Mouse (Mus musculus) midbrain, embryonic 16.5 days (tissue): ENCODE data around the gene Apmap. TPM values are rescaled to one million over a fixed set of nuclear protein-coding genes. Genes with fewer than 3 reads are reported as not detected.

ENCODE experiments used
- ATAC-seq: fragments of 200-750 bp; cut with Nextera tagmentation; 2 replicates; pipeline ENCODE4 v1.8.0; 2017; ENCODE audit warnings: moderate TSS enrichment
- H3K27ac ChIP-seq: fragments of 300-500 bp; sonication (generic); 2 replicates; pipeline ENCODE4 v1.5.1; 2014; ENCODE audit warnings: mild to moderate bottlenecking, low read length, mixed read lengths
- H3K27me3 ChIP-seq: fragments of 300-500 bp; sonication (generic); 2 replicates; pipeline ENCODE4 v1.6.1; 2014; ENCODE audit warnings: low read depth, low read length, mixed read lengths; ENCODE audit not compliant: control insufficient read depth, insufficient read depth
- H3K36me3 ChIP-seq: fragments of 300-500 bp; sonication (generic); 2 replicates; pipeline ENCODE4 v1.6.1; 2014; ENCODE audit warnings: mild to moderate bottlenecking, low read length, moderate library complexity, mixed read lengths; ENCODE audit not compliant: control insufficient read depth, insufficient read depth
- H3K4me1 ChIP-seq: fragments of 300-500 bp; sonication (generic); 2 replicates; pipeline ENCODE4 v1.6.1; 2014; ENCODE audit warnings: mild to moderate bottlenecking, low read length, mixed read lengths; ENCODE audit not compliant: control insufficient read depth, insufficient read depth
- H3K4me2 ChIP-seq: fragments of 300-500 bp; sonication (generic); 2 replicates; pipeline ENCODE4 v1.6.1; 2014; ENCODE audit warnings: mild to moderate bottlenecking, low read length, mixed read lengths
- H3K4me3 ChIP-seq: fragments of 300-500 bp; sonication (generic); 2 replicates; pipeline ENCODE4 v1.5.1; 2014; ENCODE audit warnings: low read depth, mild to moderate bottlenecking, low read length, moderate library complexity, mixed read lengths
- H3K9ac ChIP-seq: fragments of 300-500 bp; sonication (generic); 2 replicates; pipeline ENCODE4 v1.6.1; 2014; ENCODE audit warnings: low read depth, low read length, mixed read lengths
- H3K9me3 ChIP-seq: fragments of 300-500 bp; sonication (generic); replicated peaks from 2 replicates; pipeline ENCODE4 v1.6.1; 2014; ENCODE audit warnings: mild to moderate bottlenecking, low read length, mixed read lengths; ENCODE audit not compliant: control insufficient read depth, poor library complexity, severe bottlenecking
- WGBS: fragments of 180-500 bp; shearing (Covaris S2); extraction: QIAGEN DNeasy Blood & Tissue Kit; methylation state at CpG from one replicate; pipeline ENCODE4 v1.1.7; 2014; 5-methylcytosine and 5-hydroxymethylcytosine counted together
- polyA plus RNA-seq: library from polyadenylated mRNA; unstranded; fragments of >200 nt; fragmentation: Nextera tagmentation; extraction: Ambion mirVana; gene quantifications from 2 replicates; pipeline ENCODE4 v1.2.1, GENCODE M21; 2015

Apmap gene
- polyA plus RNA-seq, 1 experiment from 2014 or later = 38.3 TPM

DNA sequence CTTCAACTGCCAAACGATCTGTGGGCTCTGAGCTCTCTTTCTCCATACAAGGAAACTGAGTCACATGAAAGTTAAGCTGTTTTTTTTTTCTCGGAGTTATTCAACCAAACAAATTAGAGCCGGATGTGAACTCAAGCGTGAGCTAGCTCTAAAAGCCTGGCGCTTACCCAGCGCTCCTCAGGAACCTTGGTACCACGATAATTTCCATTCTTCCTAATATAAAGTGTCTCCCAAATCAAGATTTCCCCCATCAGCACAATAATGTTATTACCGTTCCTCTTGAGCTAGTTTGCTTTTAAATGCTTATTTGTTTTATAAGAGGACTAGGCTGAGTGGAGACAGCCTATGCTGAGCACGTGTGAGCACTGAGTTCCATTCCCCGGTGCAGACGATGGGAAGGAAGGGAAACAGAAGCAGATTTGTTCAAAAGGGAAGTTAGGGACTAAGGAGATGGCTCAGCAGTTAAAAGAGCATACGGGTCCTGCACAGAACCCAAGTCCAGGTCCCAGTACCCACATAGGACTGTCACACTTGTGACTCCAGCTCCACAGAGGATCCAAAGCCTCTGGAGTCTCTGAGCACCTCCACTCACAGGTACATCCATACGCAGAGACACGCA is 39.4 kb upstream of the Apmap start:
- Histone ChIP-seq H3K27ac (no peak overlapping the region; the same call in 1 of the 2 replicates), H3K9ac (no peak overlapping the region), H3K4me2 (no peak overlapping the region), H3K4me1 (peaks cover 11% of the 10 kb centered on the region; the same call in 1 of the 2 replicates), H3K36me3 (no peaks in the 10 kb centered on the region), H3K4me3 (no peak overlapping the region), H3K9me3 (no peaks in the 10 kb centered on the region), H3K27me3 (no peaks in the 10 kb centered on the region)
- WGBS = 67% methylated on average over 14 of the region's 14 CpGs
- ATAC-seq = no peak

DNA sequence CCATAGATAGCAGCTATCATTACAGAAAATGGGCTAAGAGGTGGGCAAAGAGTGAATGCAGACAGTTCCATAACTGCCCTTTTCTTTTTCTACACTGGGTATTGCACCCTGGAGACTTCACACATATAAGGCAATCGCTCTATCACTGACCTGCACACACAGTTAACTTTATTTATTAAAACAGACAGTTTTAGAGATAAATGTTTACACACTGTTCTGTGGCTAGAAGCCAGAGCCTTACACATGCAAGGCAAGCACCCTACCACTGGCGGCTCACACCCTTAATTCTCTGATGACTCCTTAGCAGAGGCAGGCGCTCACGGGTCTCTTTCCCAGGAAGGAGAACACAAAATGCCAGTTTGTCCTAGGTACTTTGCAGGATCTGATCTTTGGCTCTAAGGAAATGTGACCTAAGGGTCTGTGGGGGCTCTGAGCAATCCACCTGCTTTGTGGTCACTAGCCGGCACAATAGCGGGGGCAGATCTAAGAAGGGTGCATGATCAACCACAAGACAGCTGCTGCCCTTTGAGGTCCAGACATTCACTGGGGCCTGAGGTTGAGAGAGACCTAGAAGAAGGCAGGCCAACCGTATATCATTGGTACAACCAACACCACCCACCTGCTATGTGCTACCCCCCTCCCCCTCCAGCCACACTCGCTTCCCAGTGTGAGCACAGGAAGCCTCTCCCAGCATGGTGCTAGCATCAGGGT is 38.2 kb upstream of the Apmap start:
- Histone ChIP-seq H3K4me3 (no peak overlapping the region), H3K9me3 (no peaks in the 10 kb centered on the region), H3K4me2 (no peak overlapping the region), H3K27me3 (no peaks in the 10 kb centered on the region), H3K4me1 (peaks cover 11% of the 10 kb centered on the region; the same call in 1 of the 2 replicates), H3K27ac (no peak overlapping the region), H3K9ac (no peak overlapping the region), H3K36me3 (no peaks in the 10 kb centered on the region)
- 91% methylated on average over 8 of the region's 8 CpGs for WGBS
- ATAC-seq = no peak

DNA sequence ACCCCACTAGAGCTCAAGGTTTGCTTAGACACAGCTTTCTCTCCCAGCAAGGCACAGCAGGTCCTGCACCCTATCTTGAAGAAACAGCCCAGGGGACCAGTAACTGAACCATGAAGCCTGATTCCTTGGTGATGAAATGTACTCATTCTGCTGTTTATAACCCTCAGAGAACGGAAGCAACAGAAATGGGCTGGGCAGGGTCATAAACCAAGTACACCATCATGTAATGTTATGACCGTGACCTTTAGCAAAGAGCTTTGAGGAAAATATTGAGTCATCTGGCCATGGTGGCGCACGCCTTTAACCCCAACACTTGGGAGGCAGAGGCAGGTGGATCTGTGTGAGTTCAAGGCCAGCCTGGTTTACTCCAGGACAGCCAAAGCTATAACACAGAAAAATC is 36.9 kb upstream of the Apmap start:
- Histone ChIP-seq H3K27me3 (no peaks in the 10 kb centered on the region), H3K4me2 (no peak overlapping the region), H3K4me1 (peaks cover 6% of the 10 kb centered on the region; the same call in 1 of the 2 replicates), H3K36me3 (no peaks in the 10 kb centered on the region), H3K27ac (peak overlapping the region; percentile 82), H3K4me3 (no peak overlapping the region), H3K9me3 (no peaks in the 10 kb centered on the region), H3K9ac (no peak overlapping the region)
- 97% methylated on average over 4 of the region's 4 CpGs for WGBS
- ATAC-seq = no peak

DNA sequence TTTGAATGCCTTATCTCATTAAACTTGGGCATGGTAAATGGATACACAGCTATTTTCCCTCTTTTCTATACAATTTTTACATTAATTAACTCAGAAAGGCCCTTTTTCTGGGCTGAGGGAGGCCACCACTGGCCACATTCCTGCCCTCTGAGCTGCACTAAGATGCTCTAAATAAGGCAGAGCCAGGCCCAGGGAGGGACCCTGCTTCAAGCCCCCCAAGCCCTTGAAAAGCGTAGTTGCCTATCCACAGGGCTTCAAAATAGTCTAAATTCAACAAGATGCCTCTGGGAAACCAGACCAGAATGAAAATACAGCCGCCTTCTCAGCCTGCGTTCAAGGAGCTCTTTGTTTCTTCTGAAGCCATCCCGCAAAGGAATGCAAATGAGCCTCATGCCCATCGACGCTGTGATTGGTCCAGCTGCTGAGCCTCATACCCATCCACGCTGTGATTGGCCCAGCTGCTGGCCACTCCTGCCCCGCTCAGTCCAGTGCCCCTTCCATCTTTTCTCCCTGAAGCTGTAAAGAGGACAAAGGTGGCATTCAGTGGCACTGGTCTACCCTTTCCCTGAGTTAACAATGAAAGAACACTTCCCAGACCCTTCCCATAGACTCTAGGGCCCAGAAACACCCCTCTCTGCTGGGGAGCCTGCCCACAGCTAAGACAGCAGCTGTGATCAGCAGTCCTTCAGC is 35.5 kb upstream of the Apmap start:
- H3K9me3 ChIP-seq = no peaks in the 10 kb centered on the region
- H3K4me2 ChIP-seq = peak overlapping the region; percentile 27; the same call in 1 of the 2 replicates
- ATAC-seq = peak; percentile 99
- no peaks in the 10 kb centered on the region for H3K27me3 ChIP-seq
- H3K27ac ChIP-seq = peak overlapping the region; percentile 82
- no peaks in the 10 kb centered on the region for H3K36me3 ChIP-seq
- H3K9ac ChIP-seq = no peak overlapping the region
- H3K4me3 ChIP-seq = no peak overlapping the region
- WGBS = 32% methylated on average over 8 of the region's 8 CpGs
- H3K4me1 ChIP-seq = peaks cover 2% of the 10 kb centered on the region; the same call in 1 of the 2 replicates

DNA sequence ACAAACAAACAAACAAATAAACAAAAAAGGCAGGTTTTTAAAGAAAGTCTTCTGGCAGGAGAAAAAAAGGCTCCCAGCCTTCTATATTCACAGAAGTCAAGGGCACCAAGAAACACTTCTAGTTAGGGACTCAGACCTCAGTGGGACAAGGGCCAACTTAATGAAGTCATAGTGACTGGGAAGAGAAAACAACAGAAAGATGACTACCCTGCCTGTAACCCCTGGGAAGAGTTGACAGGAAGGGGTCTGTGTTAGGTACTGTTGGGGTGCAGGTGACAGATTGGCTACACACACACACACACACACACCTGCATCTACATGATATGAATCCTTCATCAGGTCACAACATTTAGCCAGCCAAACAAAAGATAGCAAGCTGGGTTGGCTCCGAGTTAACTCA is 34.8 kb upstream of the Apmap start:
- Histone ChIP-seq H3K4me2 (no peak overlapping the region), H3K4me1 (peaks cover 2% of the 10 kb centered on the region; the same call in 1 of the 2 replicates), H3K36me3 (no peaks in the 10 kb centered on the region), H3K27ac (peak overlapping the region; percentile 82), H3K4me3 (no peak overlapping the region), H3K9ac (no peak overlapping the region), H3K27me3 (no peaks in the 10 kb centered on the region), H3K9me3 (no peaks in the 10 kb centered on the region)
- ATAC-seq = no peak
- 71% methylated on average over 1 of the region's 1 CpGs for WGBS

DNA sequence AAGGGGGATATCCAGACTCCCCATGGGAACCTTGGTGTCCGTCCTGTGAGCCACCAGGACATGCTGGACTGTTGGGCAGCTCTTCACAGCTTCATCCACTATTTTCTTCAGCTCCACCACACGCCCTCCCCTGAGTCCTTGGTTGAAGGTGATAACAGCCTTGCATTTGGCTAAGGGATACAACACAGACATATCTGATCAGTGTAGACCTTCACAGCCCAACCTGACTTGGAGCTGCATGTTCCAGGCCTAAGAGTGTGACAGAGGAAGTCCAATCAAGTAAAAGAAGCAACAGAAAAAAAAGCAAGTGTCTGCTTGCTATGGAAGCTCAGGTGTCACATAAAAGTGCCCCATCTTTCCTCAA is 30.0 kb upstream of the Apmap start:
- no peaks in the 10 kb centered on the region for H3K9me3 ChIP-seq
- no peaks in the 10 kb centered on the region for H3K4me1 ChIP-seq
- 0 out of 2 replicates have a peak overlapping the region, but pooled peaks have one; percentile 10 for H3K27ac ChIP-seq
- no peaks in the 10 kb centered on the region for H3K36me3 ChIP-seq
- no peak overlapping the region for H3K9ac ChIP-seq
- ATAC-seq = no peak
- no peak overlapping the region for H3K4me3 ChIP-seq
- no peaks in the 10 kb centered on the region for H3K27me3 ChIP-seq
- 25% methylated on average over 2 of the region's 2 CpGs for WGBS
- no peak overlapping the region for H3K4me2 ChIP-seq

DNA sequence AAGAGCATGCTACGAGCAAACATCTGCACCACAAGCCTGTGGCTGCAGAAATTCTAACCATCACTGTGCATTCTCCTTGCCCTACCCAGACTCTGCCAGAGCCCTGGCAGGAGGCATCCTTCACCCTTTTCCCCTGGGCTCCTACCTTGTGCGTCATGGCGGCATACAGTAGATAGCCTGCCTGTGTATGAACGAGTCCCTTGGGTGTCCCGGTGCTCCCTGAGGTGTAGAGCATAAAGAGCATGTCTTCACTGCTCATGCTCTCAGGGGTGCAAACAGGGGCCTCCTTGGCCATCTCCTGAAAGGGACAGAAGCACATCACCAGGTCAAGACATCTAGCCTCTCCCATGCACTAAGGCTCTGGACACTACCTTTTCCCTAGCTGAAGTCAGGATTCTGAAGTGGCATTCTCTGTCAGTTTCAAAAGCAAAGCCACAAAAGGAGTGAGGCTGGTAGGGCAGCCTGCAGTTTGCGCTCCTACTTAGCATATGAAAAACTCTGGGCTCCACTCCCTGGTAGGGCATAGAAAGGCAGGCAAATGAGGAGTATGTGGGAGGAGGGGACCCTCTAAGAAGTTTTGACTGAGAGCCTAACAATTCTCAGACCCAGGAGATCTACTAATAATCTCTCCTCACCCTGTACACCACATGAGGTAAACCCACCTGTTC is 29.5 kb upstream of the Apmap start:
- Histone ChIP-seq H3K27me3 (no peaks in the 10 kb centered on the region), H3K27ac (peak overlapping the region; percentile 59), H3K9me3 (no peaks in the 10 kb centered on the region), H3K36me3 (no peaks in the 10 kb centered on the region), H3K4me2 (no peak overlapping the region), H3K4me1 (no peaks in the 10 kb centered on the region), H3K9ac (no peak overlapping the region), H3K4me3 (no peak overlapping the region)
- WGBS = 33% methylated on average over 6 of the region's 6 CpGs
- ATAC-seq = peak; percentile 36; the same call in 1 of the 2 replicates

DNA sequence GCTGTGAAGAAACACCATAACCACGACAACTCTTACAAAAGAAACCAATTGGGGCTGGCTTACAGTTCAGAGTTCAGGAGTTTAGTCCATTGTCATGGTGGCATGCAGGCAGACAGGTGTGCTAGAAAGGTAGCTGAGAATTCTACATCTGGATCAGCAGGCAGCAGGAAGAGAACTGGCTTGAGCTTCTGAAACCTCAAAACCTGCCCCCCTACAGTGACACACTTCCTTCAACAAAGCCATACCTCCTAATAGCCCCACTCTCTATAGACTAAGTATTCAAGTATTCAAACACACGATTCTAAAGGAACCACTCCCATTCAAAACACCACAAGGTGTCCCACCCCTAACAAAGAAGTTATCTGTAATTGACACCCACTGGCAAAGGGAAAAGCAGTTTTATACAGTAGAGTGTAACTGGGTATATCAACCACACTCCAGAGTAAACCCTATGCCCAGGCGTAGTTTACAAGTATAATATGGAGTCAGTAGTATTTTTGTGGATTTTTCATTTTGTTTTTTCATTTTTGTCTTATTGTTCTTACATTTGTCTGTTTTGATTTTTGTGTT is 27.6 kb upstream of the Apmap start:
- Histone ChIP-seq H3K9me3 (no peaks in the 10 kb centered on the region), H3K27ac (no peak overlapping the region), H3K4me2 (no peak overlapping the region), H3K36me3 (no peaks in the 10 kb centered on the region), H3K4me3 (no peak overlapping the region), H3K27me3 (no peaks in the 10 kb centered on the region), H3K9ac (no peak overlapping the region), H3K4me1 (no peaks in the 10 kb centered on the region)
- ATAC-seq = no peak
- 72% methylated on average over 3 of the region's 3 CpGs for WGBS
